Mouse (Mus musculus) small intestine, adult 2 months (tissue): ENCODE data around the gene Npas3.

Source experiments
- CTCF ChIP-seq: fragments of 200-500 bp; IDR thresholded peaks from 2 replicates; pipeline ENCODE4 v1.5.1; 2012; ENCODE audit warnings: low read depth, mild to moderate bottlenecking, control low read depth, inconsistent platforms, low read length, moderate library complexity, mixed read lengths; ENCODE audit not compliant: insufficient replicate concordance, insufficient read length; ENCODE audit errors: extremely low read depth
- POLR2A ChIP-seq: fragments of 200-500 bp; IDR thresholded peaks from 2 replicates; pipeline ENCODE4 v1.6.1; 2012; ENCODE audit warnings: low read depth, mild to moderate bottlenecking, control low read depth, inconsistent platforms, low read length, moderate library complexity

DNA sequence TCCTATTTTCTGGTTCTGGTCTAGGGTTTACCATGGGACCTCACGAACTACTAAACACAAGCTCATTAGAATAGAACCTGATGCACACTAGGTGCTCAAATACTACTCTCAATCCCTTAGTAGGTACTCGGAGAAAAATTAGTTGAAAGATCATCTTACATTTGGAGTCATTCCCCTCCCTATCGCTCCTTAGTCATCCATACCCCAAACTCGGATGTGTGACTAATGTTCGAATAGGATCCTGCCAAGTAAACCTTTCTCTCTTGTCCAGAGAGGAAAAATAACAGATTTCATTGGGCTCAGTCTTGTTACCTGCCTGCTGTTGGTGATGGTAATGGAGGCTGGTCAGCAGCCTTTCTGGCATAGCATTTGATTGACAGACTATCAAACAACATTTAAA, 117.3 kb downstream of the Npas3 start:
- TF ChIP-seq CTCF (no peak), POLR2A (no peak)
